Mouse (Mus musculus) cerebellum, adult 2 months (tissue): ENCODE results near the gene Gm11034. TPM values are rescaled to one million over a fixed set of nuclear protein-coding genes. Genes with fewer than 3 reads are reported as not detected.

ENCODE experiments used
- DNase-seq, 2 experiments: peaks; one replicate each; pipeline ENCODE4 v3.0.0; 2021
- H3K27ac ChIP-seq: fragments of 200-500 bp; 2 replicates; pipeline ENCODE4 v1.5.1; 2012; ENCODE audit warnings: low read length, control low read depth, inconsistent platforms; ENCODE audit not compliant: insufficient read depth
- H3K27me3 ChIP-seq: fragments of 200-500 bp; 2 replicates; pipeline ENCODE4 v1.6.1; 2012; ENCODE audit warnings: inconsistent platforms, mild to moderate bottlenecking, low read length, moderate library complexity; ENCODE audit not compliant: control insufficient read depth, insufficient read depth
- H3K4me1 ChIP-seq: fragments of 200-500 bp; 2 replicates; pipeline ENCODE4 v1.6.1; 2011; ENCODE audit warnings: low read length; ENCODE audit not compliant: control insufficient read depth, insufficient read depth
- H3K4me3 ChIP-seq: fragments of 200-500 bp; replicated peaks from 2 replicates; pipeline ENCODE3; 2011; ENCODE audit warnings: mild to moderate bottlenecking, low read depth, low read length, control low read depth; ENCODE audit not compliant: insufficient read depth
- CTCF ChIP-seq: fragments of 200-500 bp; IDR thresholded peaks from 2 replicates; pipeline ENCODE4 v1.5.1; 2011; ENCODE audit warnings: low read depth, mild to moderate bottlenecking, control low read depth, low read length, moderate library complexity, borderline replicate concordance; ENCODE audit not compliant: insufficient read depth
- POLR2A ChIP-seq: fragments of 200-500 bp; IDR thresholded peaks from 2 replicates; pipeline ENCODE4 v1.6.1; 2011; ENCODE audit warnings: low read length, control low read depth, borderline replicate concordance; ENCODE audit not compliant: insufficient read depth
- WGBS: fragments of 180-500 bp; shearing (Covaris S2); methylation state at CpG from one replicate; pipeline ENCODE4 v1.1.7; 2018; 5-methylcytosine and 5-hydroxymethylcytosine counted together
- polyA plus RNA-seq: library from polyadenylated mRNA; depleted of rRNA; stranded (reverse); fragments of >200 nt; gene quantifications from 2 replicates; pipeline ENCODE4 v1.2.3, GENCODE M21; 2012

Gene Gm11034
- polyA plus RNA-seq, 1 experiment, result not detected

GRCm38 (mm10) chr8:72257171-72257901 is 43.9 kb upstream of the Gm11034 start:
- H3K4me3 ChIP-seq, result no peak overlapping the region
- no peak for TF ChIP-seq CTCF
- TF ChIP-seq POLR2A, result no peak
- no peaks in the 10 kb centered on the region for H3K27me3 ChIP-seq
- H3K4me1 ChIP-seq, result peaks cover 2% of the 10 kb centered on the region; the same call in 1 of the 2 replicates
- no peak overlapping the region for H3K27ac ChIP-seq
- no peak for DNase-seq
- 52% methylated on average over 7 of the region's 7 CpGs for WGBS

- H3K4me3 ChIP-seq, result no peak overlapping the region
- 68% methylated on average over 2 of the region's 2 CpGs for WGBS
- H3K27ac ChIP-seq, result no peak overlapping the region
- TF ChIP-seq POLR2A (no peak), CTCF (no peak)
- H3K4me1 ChIP-seq, result peaks cover 15% of the 10 kb centered on the region
- no peak for DNase-seq
- H3K27me3 ChIP-seq, result no peaks in the 10 kb centered on the region
These were observed 31.2 kb upstream of the Gm11034 start for GRCm38 (mm10) chr8:72244610-72245009.

GRCm38 (mm10) chr8:72242226-72242625 is 28.8 kb upstream of the Gm11034 start:
- TF ChIP-seq CTCF, result no peak
- no peak for DNase-seq
- H3K4me1 ChIP-seq, result peaks cover 15% of the 10 kb centered on the region
- 14% methylated on average over 1 of the region's 1 CpGs for WGBS
- no peaks in the 10 kb centered on the region for H3K27me3 ChIP-seq
- H3K4me3 ChIP-seq, result no peak overlapping the region
- H3K27ac ChIP-seq, result no peak overlapping the region

- Histone ChIP-seq H3K27me3 (no peaks in the 10 kb centered on the region), H3K27ac (no peak overlapping the region), H3K4me3 (peak overlapping the region; percentile 56), H3K4me1 (peaks cover 15% of the 10 kb centered on the region)
- peak in 1 of 2 experiments; percentile 21 for DNase-seq
- TF ChIP-seq POLR2A (no peak), CTCF (no peak)
- WGBS, result 35% methylated on average over 7 of the region's 7 CpGs
These were observed 27.5 kb upstream of the Gm11034 start for GRCm38 (mm10) chr8:72240951-72241350.

- DNase-seq, result no peak
- peak overlapping the region; percentile 78 for H3K4me3 ChIP-seq
- under 1% methylated on average over 24 of the region's 24 CpGs for WGBS
- peak overlapping the region; percentile 67; the same call in 1 of the 2 replicates for H3K27ac ChIP-seq
- peaks cover 15% of the 10 kb centered on the region for H3K4me1 ChIP-seq
- TF ChIP-seq CTCF (no peak), POLR2A (no peak)
- no peaks in the 10 kb centered on the region for H3K27me3 ChIP-seq
These were observed 26.9 kb upstream of the Gm11034 start for GRCm38 (mm10) chr8:72240403-72240763.

GRCm38 (mm10) chr8:72239499-72240402 is 26.3 kb upstream of the Gm11034 start, which contains the start of gene Ap1m1:
Gene Ap1m1 (plus strand): TSS chr8:72240018.
- TF ChIP-seq POLR2A (peak; percentile 44; the same call in 1 of the 2 replicates), CTCF (peak; percentile 72)
- H3K27ac ChIP-seq, result peak within 1 kb of the TSS; percentile 67
- H3K4me1 ChIP-seq, result peaks cover 15% of the 10 kb centered on the region
- peak; percentile 97 to 98 for DNase-seq
- H3K27me3 ChIP-seq, result no peaks in the 10 kb centered on the region
- WGBS, result under 1% methylated on average over 54 of the region's 54 CpGs
- peak within 1 kb of the TSS; percentile 78 for H3K4me3 ChIP-seq

- DNase-seq, result no peak
- no peak overlapping the region for H3K4me3 ChIP-seq
- no peak for TF ChIP-seq POLR2A
- no peak for TF ChIP-seq CTCF
- no peak overlapping the region for H3K27ac ChIP-seq
- H3K4me1 ChIP-seq, result no peaks in the 10 kb centered on the region; the same call in 1 of the 2 replicates
- H3K27me3 ChIP-seq, result no peaks in the 10 kb centered on the region
- WGBS, result 64% methylated on average over 5 of the region's 5 CpGs
These were observed 9.2 kb upstream of the Gm11034 start for GRCm38 (mm10) chr8:72222656-72223055.

- Histone ChIP-seq H3K27ac (no peak overlapping the region), H3K4me3 (no peak overlapping the region), H3K27me3 (no peaks in the 10 kb centered on the region), H3K4me1 (no peaks in the 10 kb centered on the region; the same call in 1 of the 2 replicates)
- WGBS, result 83% methylated on average over 4 of the region's 4 CpGs
- no peak for DNase-seq
- no peak for TF ChIP-seq POLR2A
- no peak for TF ChIP-seq CTCF
These were observed 7.3 kb upstream of the Gm11034 start for GRCm38 (mm10) chr8:72220758-72221157.
